Mouse (Mus musculus) layer of hippocampus, postnatal 10 days (tissue): Measurements from ENCODE around the gene Tnnt3. TPM values are rescaled to one million over a fixed set of nuclear protein-coding genes. Genes with fewer than 3 reads are reported as not detected.
A peak's percentile ranks its signal among the peaks of the same experiment; 100 is the strongest.

Source experiments
- DNase-seq, 2 experiments: peaks; one replicate each; pipeline ENCODE4 v3.0.0; 2021; ENCODE audit warnings: low spot score in 2 of 2
- total RNA-seq, 2 experiments: library from RNA; stranded (reverse); gene quantifications; 2 replicates each; pipeline ENCODE4 v1.2.3; 2021

The Tnnt3 gene
- total RNA-seq, 2 experiments from 2014 or later = 0.82 to 0.96 TPM

DNA sequence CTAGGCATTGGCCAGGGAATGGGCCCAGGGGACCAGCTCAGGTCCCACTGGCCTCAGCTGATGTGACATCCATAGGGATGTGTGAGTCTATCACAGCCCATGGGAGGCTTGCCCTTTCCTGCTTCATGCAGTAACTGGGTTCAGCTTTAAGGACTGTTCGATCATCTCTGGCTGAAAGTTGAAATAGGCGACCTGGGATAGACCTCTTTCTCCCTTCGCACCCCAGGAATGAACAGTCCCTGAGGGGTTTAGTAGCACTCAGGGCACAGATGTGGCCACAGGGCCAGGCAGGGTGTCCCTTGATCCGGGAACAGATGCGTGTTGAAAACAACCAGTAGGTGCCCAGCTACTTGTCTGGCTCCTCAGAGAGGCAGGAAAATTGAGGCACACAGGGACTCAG, 22.4 kb upstream of the Tnnt3 start:
- DNase-seq = no peak

DNA sequence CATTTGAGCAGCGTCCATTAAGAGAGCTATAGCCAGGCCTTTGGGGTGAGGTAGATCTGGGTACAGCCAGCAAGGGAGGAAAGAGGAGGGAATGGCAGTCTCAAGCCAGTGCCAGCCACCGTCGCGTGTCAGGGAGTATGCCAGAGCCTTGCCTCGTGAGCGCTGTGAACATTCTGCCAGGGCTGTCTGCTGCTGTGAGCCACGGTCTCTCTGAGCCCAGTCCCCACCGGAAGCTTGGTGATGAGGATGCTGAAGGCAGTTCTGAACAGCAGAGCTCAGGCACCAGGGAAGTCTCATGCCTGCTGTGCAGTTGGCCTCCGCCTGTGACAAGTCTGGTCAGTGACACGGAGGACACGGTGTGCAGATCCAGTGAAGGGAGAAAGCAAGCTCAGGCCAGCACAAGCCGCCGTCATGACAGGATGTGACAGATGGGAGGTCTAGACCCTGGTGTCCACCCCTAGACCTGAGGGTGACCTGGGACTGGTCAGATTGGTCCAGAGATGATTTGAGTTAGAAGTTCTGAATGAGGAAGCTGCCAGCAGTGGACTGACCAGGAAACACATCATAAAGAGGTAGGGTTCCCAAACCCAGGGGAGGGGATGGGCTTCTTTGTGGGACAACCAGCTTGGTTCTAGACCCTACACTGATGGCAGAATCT, 21.7 kb upstream of the Tnnt3 start:
- DNase-seq = peak; percentile 61 to 74

DNA sequence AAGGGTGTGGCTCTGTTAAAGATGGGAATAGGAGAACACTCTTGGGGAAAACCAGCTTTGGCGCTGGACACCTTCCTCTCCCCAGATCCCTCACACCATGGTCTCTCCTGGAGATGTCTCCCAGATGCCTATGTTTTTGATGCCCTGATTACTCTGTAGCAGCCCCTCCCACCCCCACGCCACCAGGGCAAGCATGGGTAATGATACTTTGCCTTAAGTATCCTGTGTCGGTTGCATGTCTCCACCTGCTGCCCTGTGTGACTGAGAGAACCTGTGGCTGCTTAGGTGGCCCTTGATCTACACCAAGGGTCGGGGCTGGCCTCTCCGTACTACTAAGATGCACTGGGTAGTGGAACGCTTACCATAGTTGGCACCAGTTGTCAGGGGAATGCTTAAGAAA, 20.6 kb upstream of the Tnnt3 start:
- DNase-seq = no peak

DNA sequence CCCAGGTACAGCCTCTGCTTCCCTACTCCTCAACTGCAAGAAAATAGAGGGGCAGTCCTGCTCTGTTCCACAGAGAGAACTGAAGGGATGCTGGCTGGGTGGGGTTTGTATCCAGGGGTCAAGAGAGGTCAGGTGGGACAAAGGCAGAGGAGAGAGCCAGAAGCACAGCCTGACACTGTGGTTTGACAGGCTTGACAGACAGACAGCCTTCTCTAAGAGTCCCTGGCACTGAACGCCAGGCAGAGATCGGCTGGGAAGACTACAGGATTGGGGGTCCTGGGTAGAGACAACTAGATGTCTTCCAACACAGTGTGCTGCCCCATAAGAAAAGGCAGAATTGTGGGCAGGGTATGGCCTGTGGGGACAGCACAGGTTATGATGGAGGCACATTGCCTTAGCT, 20.1 kb upstream of the Tnnt3 start:
- DNase-seq = no peak

DNA sequence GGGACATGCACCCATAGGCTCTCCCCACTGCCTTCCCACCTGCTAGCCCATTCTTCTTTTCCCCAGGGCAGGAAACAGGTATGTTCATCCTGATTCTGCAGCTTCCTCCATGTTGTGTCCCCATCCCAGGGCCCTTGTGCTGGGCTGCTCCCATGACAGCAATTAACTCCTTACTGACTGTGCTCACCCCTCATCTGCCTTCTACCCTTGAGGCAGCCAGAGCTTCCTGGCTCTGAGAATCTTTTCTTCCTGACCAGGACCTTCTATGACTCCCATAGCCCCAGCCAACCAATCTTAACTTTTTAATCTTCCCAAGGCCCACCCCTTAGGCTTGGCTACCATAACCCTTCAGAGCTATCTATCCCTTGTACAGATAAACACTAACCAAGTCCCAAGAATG, 19.3 kb upstream of the Tnnt3 start:
- DNase-seq = no peak

DNA sequence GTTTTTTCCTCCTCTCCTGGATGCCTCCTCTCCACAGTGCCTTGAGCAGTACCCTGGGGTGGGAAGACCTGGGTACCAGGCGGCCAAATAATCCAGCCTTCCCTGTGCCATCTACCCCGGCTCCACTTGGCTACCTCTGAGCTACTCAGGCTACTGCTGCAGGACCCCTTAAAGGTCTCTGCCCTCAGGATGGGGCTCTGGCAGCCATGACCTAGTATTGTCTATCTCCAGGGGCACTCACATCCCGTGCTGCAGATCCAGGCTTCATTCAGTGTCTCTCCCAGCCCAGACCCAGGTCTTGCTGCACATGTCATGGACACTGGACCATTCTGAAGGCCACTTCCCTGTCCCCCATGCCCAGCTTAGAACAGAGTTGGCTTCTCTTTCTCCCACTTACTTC, 18.8 kb upstream of the Tnnt3 start:
- DNase-seq = no peak

DNA sequence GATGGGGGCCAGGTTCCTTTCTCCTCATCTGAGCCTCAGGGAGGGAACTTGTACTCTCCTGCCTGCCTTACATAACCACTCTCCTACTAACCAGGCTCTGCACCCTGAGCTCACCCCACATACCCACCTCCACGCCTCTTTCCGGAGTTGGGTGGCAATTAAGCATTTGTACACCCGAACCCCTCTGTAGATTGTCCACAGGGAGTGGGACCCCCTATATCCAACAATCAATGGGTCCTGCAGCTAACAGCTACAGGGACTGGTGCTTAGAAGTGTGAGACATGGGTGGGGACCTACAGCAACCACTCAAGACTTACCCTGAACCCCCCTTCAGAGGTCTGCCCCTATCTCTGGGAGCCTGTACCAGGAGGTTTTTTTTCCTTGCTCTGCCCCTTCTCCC, 18.0 kb upstream of the Tnnt3 start:
- DNase-seq = no peak

DNA sequence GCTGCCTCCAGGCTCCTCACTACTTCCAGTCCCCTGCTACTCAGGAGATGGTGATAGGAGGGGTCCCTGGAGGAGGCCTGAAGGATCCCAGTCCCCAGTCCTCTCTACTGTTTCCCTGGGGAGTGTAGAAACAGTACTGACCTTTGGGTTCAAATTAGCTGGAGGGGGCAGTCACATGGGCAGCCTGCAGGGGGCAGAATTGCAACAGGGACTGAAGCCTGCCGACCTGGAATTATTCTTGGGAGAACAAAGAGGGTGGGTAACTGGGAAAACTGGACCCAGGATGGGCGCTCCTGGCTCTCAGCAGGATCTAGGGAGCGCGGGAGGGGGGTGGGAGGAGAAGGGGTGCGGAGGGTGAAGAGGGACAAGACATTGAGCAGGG, 17.5 kb upstream of the Tnnt3 start:
- peak; percentile 58 to 66 for DNase-seq

DNA sequence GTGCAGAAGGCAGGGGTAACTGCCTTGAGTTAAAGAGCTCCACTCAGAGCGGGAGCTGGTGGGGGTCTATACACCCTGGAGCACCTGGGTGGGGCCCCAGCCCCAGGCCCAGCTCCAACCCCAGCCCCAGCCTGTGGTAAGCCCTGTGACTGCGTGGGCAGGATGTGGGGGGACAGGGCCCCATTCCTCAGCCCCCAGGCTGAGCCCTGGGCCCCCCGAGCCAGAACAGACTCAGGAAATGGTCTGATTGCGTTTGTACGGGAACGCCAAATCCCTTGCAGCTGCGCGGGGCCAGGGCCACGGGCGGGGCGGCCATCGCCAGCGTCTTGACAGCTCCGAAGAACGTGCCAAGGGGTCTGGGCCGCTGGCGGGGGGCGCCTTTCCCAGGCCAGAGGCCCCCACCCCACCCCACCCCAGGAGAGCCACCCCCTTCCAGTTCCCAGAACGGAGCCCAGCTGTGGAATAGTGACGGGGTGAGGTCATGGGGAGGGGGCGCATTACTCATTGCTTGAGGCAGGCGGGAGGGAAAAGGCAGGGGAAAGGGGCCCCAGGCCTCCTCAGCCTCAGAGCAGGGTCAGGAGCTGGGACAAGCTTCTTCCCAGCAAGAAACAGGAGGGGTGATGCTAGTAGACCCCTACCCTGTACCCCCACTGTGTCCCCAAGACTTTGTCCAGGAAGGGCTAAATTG, 16.9 kb upstream of the Tnnt3 start:
- DNase-seq = no peak

DNA sequence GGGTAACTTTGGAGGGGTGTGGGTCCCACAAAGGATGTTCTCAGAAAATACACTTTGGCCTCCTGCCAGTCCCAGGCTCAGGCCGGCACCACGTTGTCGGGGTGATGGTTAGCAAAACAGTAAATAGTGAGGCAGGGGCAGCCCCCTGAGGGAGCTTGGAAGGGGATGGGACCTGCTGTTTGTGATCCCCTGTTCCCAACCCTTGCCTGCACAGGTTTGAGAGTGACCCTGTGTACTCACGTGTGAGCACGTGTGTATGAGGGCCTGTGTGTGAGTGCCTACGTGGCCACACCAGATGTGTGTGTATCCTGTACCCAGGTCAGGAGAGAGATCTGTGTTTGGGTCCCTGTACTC, 16.4 kb upstream of the Tnnt3 start:
- no peak for DNase-seq

DNA sequence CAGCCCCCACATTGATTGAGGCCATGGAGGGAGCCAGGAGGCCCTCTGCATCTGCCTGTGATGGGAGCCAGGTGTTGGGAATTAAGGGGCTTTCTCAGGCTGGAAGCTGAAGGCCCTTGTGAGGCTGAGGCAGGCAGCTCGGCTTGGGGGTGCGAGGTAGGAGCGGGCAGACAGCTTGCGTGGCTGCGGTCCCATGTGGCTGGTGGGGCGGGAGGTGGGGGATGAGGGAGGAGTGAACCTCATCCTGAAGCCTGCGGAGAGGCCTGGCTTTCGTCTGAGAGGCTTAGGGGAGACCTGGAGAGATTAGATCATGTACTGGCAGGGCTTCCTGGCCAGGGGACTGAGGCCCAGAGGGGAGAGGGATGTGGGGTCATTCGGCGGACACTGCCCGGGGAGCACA, 15.5 kb upstream of the Tnnt3 start:
- no peak for DNase-seq

DNA sequence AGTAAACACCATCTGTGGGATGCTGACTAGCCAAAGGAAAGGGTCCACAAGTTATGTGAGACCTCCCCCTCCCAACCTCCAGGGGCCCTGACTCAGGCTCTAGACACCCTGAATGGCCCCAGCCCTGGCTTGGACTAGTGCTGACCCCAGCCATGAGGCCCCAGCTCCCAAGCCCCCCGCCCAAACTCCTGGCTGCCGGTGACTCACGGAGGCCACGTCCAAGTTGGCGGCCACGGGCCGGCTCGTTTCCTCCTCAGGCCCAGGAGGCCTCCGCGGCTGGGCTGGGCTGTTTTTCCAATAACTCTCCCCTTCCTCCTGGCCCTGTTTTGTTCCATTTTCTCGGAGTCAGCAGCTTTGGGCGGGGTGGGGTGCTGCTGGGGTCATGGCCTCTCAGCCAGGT, 13.9 kb upstream of the Tnnt3 start:
- DNase-seq = no peak

DNA sequence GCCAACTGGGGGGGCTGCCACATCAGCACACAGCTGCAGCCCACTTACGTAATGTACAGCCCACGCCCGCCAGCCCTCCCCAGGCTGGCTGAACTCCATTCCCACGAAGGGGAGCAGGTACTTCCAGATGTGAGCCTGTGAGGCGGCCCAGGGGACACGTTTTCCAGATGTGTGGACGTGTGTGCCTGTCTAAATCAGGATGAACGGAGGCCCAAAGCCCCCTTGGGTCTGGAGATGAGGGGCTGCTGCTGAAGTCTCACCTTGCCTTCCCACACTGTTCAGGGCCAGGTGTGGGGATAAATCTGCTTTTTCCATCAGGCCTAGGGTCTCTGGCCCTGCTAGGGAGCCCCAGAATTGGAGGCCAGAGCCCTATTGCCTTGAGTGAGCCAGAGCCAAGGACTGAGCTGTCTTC, 11.9 kb upstream of the Tnnt3 start:
- no peak for DNase-seq

DNA sequence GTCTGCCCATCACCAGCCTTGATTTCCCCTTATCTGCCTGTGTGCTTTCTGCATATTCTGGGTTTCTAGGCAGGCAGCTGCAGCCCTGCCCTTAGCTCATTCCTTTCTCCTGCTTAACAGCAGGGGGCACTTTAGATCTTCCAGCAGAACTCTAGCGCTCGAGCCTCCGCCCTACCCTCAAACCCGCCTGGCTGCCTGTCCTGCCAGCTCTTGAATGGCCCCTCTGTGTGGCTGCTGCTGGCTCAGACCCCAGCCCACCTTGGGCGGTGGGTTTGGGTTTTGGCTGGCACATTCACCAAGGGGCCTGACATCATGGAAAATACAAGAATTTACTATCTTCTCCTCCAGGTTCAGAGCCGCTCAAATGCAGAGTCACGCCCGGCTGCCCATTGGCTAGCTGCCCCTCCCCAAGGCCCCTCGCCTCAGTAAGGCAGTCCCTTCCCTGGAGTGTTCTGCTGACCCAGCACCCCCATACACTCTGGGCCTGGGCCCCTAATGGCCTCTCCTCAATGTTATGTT, 11.2 kb upstream of the Tnnt3 start:
- DNase-seq = peak in 1 of 2 experiments; percentile 67

DNA sequence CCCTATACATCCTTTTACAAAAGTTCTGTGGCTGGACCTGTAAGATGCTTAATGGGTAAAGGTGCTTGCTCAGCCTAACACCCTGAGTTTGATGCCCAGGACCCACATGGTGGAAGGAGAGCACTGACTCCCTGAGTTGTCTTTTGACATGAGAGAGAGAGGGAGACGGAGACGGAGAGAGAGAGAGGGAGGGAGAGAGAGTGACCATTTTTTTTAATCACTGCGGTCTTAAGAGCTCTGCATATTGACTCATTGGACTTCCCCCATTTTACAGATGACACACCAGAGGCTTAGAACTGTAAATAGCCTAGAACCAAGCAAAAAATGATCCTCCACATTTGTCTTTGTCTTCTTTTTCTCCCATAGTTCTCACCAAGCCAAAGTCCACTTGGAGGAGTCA, 10.6 kb upstream of the Tnnt3 start:
- DNase-seq = no peak

DNA sequence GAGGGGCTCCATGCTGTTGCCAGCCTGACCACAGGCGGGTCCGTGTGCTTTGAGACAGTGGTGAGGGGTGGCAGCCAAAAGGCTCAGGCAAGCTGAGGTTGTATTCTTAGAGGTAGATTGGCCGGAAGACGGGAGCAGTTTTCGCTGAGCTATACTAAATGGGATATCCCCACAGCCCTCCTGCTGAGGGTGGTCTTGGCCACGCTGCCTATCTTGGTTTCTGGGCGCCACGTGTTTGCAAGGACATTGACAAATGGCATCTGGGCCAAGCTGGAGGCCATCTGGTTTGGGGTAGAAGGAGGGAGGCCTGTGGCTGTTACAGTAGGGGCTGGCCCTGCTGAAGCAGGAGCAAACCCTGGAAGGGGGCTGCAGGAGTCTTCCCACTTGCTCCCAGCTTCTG, 5.1 kb upstream of the Tnnt3 start:
- no peak for DNase-seq

DNA sequence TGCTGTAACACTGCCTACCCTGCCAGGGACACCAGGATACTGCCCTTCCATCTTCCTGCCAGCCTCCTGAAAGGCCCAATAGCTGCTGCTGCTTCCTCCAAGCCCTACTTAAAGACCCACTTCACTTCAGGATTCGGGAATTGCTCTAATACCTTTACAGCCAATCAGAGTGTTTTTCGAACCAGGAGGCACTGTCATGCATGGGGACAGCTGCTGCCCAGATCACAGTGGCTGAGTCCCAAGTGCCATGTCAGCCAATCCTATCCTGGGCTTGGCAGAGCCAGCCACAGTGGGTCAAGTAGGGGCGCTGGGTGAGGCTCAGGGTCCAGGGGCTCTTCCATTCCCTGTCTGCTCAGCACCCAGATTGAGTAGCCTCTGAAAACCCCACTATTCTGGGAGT, 2.5 kb upstream of the Tnnt3 start:
- DNase-seq = no peak

DNA sequence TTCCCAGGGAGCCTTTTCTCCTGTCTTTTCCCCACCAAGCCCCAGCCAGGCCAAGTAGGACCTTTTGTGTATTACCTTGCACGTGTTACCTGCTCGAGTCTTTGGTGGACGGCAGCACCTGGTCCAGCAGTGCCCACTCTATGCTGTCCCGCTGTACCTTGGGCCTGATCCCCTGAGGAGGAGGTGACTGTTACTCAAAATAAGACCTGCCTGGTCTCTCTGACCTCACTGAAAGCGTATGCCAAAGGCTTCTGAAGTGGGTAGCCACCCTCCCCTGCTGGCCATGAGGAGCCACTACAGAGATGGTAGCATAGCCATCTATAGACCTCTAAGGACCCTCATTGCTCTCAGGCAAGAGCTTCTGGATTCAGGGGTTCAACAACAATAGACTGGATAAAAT, 1.8 kb upstream of the Tnnt3 start:
- DNase-seq = no peak

DNA sequence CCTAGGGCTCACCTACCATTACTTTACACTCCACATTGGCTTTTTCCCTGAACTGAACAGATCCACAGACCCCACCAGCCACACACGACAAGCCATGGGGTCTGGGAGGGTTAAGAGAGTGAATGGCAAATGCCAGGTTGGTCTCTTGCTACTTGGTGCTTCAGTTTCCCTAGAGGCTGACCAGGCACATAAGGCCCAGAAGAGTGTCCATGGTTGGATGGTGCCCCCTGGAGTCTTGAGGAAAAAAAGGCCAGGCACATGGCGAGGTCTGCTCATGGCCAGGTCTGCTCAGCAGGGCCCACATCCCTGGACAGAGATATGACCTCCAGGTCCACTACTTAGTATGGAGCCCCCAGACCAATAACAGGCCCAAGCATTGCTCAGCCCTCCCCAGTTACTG, 861 bp upstream of the Tnnt3 start:
- no peak for DNase-seq

DNA sequence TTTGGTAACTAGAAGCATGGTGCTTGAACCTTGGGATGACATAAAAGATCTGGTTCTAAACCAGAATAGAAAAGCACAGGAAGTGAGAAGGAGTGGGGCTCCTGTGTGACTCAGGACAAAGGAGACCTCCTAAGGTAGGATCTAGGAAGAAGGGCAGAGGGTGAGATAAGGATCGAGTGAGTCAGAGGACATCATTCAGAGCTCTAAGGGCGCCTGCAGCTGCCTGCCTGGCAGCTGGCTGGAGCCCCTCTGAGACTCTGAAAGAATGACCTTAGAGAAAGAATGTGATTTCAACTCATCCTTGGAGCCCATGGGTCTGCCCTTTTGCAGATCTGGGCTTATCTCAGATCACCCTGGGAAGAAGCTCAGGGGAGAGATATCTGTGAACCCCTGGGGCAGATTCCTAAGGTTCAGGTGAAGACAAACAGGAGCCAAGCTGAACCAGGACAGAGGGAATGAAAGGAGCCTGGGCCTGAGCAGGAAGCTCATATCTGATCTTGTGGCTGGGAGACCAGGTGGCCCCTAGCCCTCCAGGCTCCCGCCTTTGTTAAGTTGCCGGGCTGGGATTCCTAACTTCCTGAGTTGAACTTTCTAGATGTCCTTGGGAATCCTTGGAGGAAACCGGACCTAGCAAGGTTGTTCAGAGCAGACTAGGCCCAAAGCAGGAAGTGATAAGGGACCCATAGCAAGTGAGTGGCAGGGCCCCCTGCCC, 530 bp downstream of the Tnnt3 start:
- no peak for DNase-seq

DNA sequence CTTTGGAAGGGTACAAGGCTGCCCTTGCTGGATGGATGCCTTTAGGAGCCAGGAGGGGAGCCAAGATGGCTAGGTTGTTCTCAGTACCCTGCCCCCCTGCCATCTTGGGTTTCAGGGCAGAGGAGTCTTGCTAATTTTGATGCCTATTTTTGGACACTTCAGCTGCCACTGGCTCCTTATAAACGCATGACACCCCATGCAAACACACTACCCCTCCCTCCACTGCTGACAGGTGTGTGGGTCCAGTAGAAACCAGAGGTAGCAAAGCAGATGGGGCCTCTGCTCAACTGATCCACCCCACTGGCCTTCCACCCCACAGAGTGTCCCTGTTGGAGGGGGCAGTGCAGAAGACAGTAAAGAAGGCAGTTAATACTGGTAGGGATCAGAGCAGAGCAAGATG, 1.4 kb downstream of the Tnnt3 start:
- no peak for DNase-seq

DNA sequence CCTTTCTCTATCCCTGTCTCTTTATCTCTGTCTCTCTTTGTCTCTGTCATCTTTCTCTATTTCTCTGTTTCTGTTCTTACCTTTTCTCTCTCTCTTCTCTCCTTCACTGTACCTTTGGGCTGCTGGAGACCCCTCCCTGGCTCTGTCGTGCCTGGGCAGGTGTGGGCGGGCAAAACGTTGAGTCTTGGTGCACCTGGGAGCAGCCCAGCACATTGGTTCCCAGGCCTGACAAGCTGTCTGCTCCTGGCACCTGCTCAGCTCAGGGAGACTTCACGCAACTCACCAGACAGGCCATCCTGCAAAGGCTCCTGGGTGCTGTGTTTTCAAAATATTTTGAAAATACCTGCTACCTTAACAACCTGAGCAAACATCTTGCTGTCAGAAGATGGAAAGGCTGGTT, 4.6 kb downstream of the Tnnt3 start:
- DNase-seq = no peak

DNA sequence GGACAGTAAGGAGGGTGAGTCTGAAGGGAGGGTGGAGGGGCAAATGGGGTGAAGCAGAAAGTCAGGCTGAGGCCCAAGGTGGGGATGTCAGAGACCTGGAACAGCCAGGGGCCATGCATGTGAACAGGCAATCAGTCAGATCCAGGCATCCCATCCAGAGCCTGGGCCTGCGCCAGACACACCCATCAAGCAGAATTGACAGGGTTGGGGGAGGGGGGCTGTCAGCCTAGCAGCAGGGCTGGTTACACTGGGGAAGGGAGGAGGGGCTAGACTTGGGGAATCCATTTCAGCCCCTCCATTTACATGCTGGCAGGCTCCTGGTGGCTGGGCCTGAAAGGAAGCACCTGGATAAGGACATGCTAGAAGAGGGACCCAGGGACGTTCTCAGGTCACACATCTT, 7.3 kb downstream of the Tnnt3 start:
- peak in 1 of 2 experiments; percentile 26 for DNase-seq
